Mouse (Mus musculus): ENCODE results near the gene Foxp3.

DNA sequence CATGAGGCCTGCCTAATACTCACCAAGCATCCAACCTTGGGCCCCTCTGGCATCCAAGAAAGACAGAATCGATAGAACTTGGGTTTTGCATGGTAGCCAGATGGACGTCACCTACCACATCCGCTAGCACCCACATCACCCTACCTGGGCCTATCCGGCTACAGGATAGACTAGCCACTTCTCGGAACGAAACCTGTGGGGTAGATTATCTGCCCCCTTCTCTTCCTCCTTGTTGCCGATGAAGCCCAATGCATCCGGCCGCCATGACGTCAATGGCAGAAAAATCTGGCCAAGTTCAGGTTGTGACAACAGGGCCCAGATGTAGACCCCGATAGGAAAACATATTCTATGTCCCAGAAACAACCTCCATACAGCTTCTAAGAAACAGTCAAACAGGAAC is 10.4 kb downstream of the Foxp3 start:
- TF ChIP-seq CTCF (IDR thresholded peaks at IDR 0.05; ENCODE audit: borderline replicate concordance, control insufficient read depth, extremely low read depth, insufficient read depth, low read length, poor library complexity) (no peak), POLR2A (IDR thresholded peaks at IDR 0.05; ENCODE audit: control insufficient read depth, extremely low read depth, insufficient read depth, low read length, poor library complexity) (no peak)
